Mouse (Mus musculus) G1E (cell line): ENCODE measurements around the gene Zfp292.

Source experiments
- CTCF ChIP-seq: IDR thresholded peaks from 2 replicates; pipeline ENCODE4 v1.5.1; 2012; ENCODE audit warnings: low read depth, low read length, inconsistent platforms, mixed read lengths
- GATA2 ChIP-seq: IDR thresholded peaks from 2 replicates; pipeline ENCODE4 v1.6.1; 2012; ENCODE audit warnings: low read depth, low read length, inconsistent platforms, borderline replicate concordance
- POLR2AphosphoS5 ChIP-seq: IDR thresholded peaks from 2 replicates; pipeline ENCODE4 v1.6.1; 2012; ENCODE audit warnings: low read depth, low read length, inconsistent platforms; ENCODE audit not compliant: insufficient replicate concordance

DNA sequence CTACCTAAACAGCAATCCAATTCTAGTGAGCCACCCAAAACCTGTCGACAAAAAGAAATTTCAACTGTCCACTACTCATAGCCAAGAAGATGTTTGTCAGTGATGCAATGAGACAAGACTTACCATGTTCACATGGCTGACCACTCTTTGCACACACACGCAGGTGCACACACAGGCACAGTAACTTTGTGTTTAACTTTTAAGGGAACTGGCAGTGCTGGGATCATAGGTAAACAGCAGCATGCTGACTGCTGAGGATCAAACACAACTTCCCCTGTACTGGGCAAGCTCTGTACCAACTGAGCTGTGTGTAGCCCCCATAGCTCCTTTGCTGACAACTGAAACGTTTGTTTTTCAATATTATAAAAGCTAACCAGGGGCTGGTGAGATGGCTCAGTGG is 21.3 kb downstream of the Zfp292 start:
- TF ChIP-seq CTCF (no peak), GATA2 (no peak), POLR2AphosphoS5 (no peak)
